Mouse (Mus musculus): ENCODE results near the gene Rps28. TPM values are rescaled to one million over a fixed set of nuclear protein-coding genes. Genes with fewer than 3 reads are reported as not detected.
"Not testable (repeated sequence)": the region's sequence is repeated elsewhere in the genome, so short reads cannot be mapped to it uniquely, and the experiment has no call there.

Gene Rps28
- polyA plus RNA-seq, 1 experiment from 2014 or later = 1,053 TPM

GRCm38 (mm10) chr17:33825462-33825861, 1.1 kb upstream of the Rps28 start:
- WGBS = 80% methylated on average over 8 of the region's 8 CpGs
- Histone ChIP-seq H3K4me1 (peaks cover 39% of the 10 kb centered on the region), H3K9ac (peak overlapping the region; percentile 56; the same call in 1 of the 2 replicates), H3K27me3 (no peaks in the 10 kb centered on the region), H3K4me2 (peak overlapping the region; percentile 60), H3K9me3 (no peaks in the 10 kb centered on the region), H3K4me3 (peak overlapping the region; percentile 77), H3K36me3 (peaks cover 59% of the 10 kb centered on the region), H3K27ac (no peak overlapping the region)
- no peak for ATAC-seq (ENCODE audit: insufficient number of reproducible peaks, low FRiP score, low TSS enrichment, low read depth)

GRCm38 (mm10) chr17:33824997-33825330, 602 bp upstream of the Rps28 start:
- H3K9ac ChIP-seq = peak overlapping the region; percentile 56
- H3K4me3 ChIP-seq = peak overlapping the region; percentile 77
- peak overlapping the region; percentile 60 for H3K4me2 ChIP-seq
- peak overlapping the region; percentile 91 for H3K27ac ChIP-seq
- WGBS = 6% methylated on average over 6 of the region's 6 CpGs
- H3K9me3 ChIP-seq; ATAC-seq (ENCODE audit: insufficient number of reproducible peaks, low FRiP score, low TSS enrichment, low read depth); H3K27me3 ChIP-seq: not testable (repeated sequence)
- peaks cover 39% of the 10 kb centered on the region for H3K4me1 ChIP-seq
- H3K36me3 ChIP-seq = peaks cover 59% of the 10 kb centered on the region

GRCm38 (mm10) chr17:33823171-33823570, 1.2 kb downstream of the Rps28 start:
- Histone ChIP-seq H3K4me1 (peaks cover 38% of the 10 kb centered on the region), H3K4me2 (peak overlapping the region; percentile 81), H3K36me3 (peaks cover 55% of the 10 kb centered on the region), H3K4me3 (peak overlapping the region; percentile 77), H3K9ac (peak overlapping the region; percentile 76)
- not testable (repeated sequence) for H3K9me3 ChIP-seq; H3K27ac ChIP-seq; H3K27me3 ChIP-seq; ATAC-seq (ENCODE audit: insufficient number of reproducible peaks, low FRiP score, low TSS enrichment, low read depth)
- 77% methylated on average over 8 of the region's 8 CpGs for WGBS

- peak overlapping the region; percentile 2; the same call in 1 of the 2 replicates for H3K4me3 ChIP-seq
- H3K36me3 ChIP-seq = peaks cover 54% of the 10 kb centered on the region
- H3K4me2 ChIP-seq = no peak overlapping the region
- 76% methylated on average over 1 of the region's 1 CpGs for WGBS
- H3K27ac ChIP-seq = no peak overlapping the region
- no peaks in the 10 kb centered on the region for H3K27me3 ChIP-seq
- no peak overlapping the region for H3K9ac ChIP-seq
- peaks cover 44% of the 10 kb centered on the region for H3K4me1 ChIP-seq
- no peak for ATAC-seq (ENCODE audit: insufficient number of reproducible peaks, low FRiP score, low TSS enrichment, low read depth)
- no peaks in the 10 kb centered on the region for H3K9me3 ChIP-seq
Observed at GRCm38 (mm10) chr17:33822436-33822959, 1.9 kb downstream of the Rps28 start.

- H3K4me1 ChIP-seq = peaks cover 32% of the 10 kb centered on the region
- peaks cover 44% of the 10 kb centered on the region for H3K36me3 ChIP-seq
- peak; percentile 20 for ATAC-seq (ENCODE audit: insufficient number of reproducible peaks, low FRiP score, low TSS enrichment, low read depth)
- no peaks in the 10 kb centered on the region for H3K9me3 ChIP-seq
- peak overlapping the region; percentile 94 for H3K4me2 ChIP-seq
- no peaks in the 10 kb centered on the region for H3K27me3 ChIP-seq
- 15% methylated on average over 33 of the region's 33 CpGs for WGBS
- peak overlapping the region; percentile 66 for H3K4me3 ChIP-seq
- peak overlapping the region; percentile 61 for H3K9ac ChIP-seq
- H3K27ac ChIP-seq = peak overlapping the region; percentile 95
Observed at GRCm38 (mm10) chr17:33817969-33818643, 6.3 kb downstream of the Rps28 start.

GRCm38 (mm10) chr17:33817184-33817968, 7.0 kb downstream of the Rps28 start:
- ATAC-seq (ENCODE audit: insufficient number of reproducible peaks, low FRiP score, low TSS enrichment, low read depth) = peak; percentile 95
- Histone ChIP-seq H3K36me3 (peaks cover 37% of the 10 kb centered on the region), H3K9ac (peak overlapping the region; percentile 61), H3K4me1 (peaks cover 25% of the 10 kb centered on the region), H3K4me2 (peak overlapping the region; percentile 94), H3K27ac (peak overlapping the region; percentile 95), H3K4me3 (peak overlapping the region; percentile 66), H3K9me3 (no peaks in the 10 kb centered on the region), H3K27me3 (no peaks in the 10 kb centered on the region)
- under 1% methylated on average over 89 of the region's 89 CpGs for WGBS

- H3K27ac ChIP-seq = peak overlapping the region; percentile 95
- ATAC-seq (ENCODE audit: insufficient number of reproducible peaks, low FRiP score, low TSS enrichment, low read depth) = no peak
- H3K4me2 ChIP-seq = peak overlapping the region; percentile 94
- peak overlapping the region; percentile 66 for H3K4me3 ChIP-seq
- H3K9ac ChIP-seq = peak overlapping the region; percentile 61; the same call in 1 of the 2 replicates
- no peaks in the 10 kb centered on the region for H3K27me3 ChIP-seq
- peaks cover 17% of the 10 kb centered on the region for H3K4me1 ChIP-seq
- peaks cover 29% of the 10 kb centered on the region for H3K36me3 ChIP-seq
- 51% methylated on average over 5 of the region's 5 CpGs for WGBS
- no peaks in the 10 kb centered on the region for H3K9me3 ChIP-seq
Observed at GRCm38 (mm10) chr17:33816612-33817011, 7.8 kb downstream of the Rps28 start.

DNA sequence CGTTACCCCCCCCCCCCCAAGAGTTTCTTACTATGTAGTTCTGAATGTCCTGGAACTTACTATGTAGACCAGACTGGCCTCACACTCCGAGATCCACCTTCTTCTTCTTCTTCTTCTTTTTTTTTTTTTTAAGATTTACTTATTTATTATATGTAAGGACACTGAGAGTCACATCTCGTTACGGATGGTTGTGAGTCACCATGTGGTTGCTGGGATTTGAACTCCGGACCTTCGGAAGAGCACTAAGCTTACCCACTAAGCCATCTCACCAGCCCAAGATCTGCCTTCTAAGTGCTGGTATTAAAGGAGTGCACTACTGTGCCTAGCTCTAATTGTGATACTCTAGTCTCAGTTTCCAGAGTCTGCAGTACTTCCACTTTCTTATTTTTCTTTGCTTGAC, 9.0 kb downstream of the Rps28 start:
- 92% methylated on average over 6 of the region's 6 CpGs for WGBS
- H3K4me2 ChIP-seq = no peak overlapping the region
- ATAC-seq (ENCODE audit: insufficient number of reproducible peaks, low FRiP score, low TSS enrichment, low read depth) = no peak
- H3K36me3 ChIP-seq = peaks cover 17% of the 10 kb centered on the region
- H3K4me3 ChIP-seq = no peak overlapping the region
- H3K27me3 ChIP-seq = peaks cover 5% of the 10 kb centered on the region; the same call in 1 of the 2 replicates
- H3K27ac ChIP-seq = no peak overlapping the region
- H3K4me1 ChIP-seq = peaks cover 26% of the 10 kb centered on the region
- no peak overlapping the region for H3K9ac ChIP-seq
- no peaks in the 10 kb centered on the region for H3K9me3 ChIP-seq

GRCm38 (mm10) chr17:33812990-33813389, 11.4 kb downstream of the Rps28 start:
- Histone ChIP-seq H3K4me2 (no peak overlapping the region), H3K9ac (no peak overlapping the region), H3K27ac (no peak overlapping the region), H3K4me1 (peaks cover 21% of the 10 kb centered on the region), H3K9me3 (no peaks in the 10 kb centered on the region), H3K27me3 (peaks cover 5% of the 10 kb centered on the region; the same call in 1 of the 2 replicates), H3K36me3 (no peaks in the 10 kb centered on the region), H3K4me3 (no peak overlapping the region)
- ATAC-seq (ENCODE audit: insufficient number of reproducible peaks, low FRiP score, low TSS enrichment, low read depth) = no peak
- WGBS = 64% methylated on average over 4 of the region's 4 CpGs

DNA sequence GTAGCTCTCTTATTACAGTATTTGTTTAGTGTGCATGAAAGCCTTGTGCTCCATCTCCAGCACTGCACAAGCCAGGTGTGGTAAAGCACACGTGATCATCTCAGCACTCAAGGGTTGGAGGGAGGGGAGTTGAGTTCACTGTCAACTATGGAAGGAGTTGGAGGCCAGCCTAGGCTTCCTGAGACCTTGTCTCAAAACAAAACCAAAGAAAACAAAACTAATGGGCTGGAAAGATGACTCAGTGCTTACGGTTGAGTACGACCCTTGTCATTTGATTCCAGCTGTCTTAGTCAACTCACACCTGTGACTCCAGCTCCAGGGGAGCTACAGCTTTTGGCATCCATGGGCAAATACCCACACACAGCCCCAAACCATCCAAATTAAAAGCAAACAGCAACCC, 11.9 kb downstream of the Rps28 start:
- H3K9ac ChIP-seq = no peak overlapping the region
- H3K27me3 ChIP-seq = peaks cover 5% of the 10 kb centered on the region; the same call in 1 of the 2 replicates
- no peak overlapping the region for H3K4me3 ChIP-seq
- H3K27ac ChIP-seq = no peak overlapping the region
- no peaks in the 10 kb centered on the region for H3K9me3 ChIP-seq
- H3K36me3 ChIP-seq = no peaks in the 10 kb centered on the region
- H3K4me1 ChIP-seq = peaks cover 17% of the 10 kb centered on the region
- ATAC-seq (ENCODE audit: insufficient number of reproducible peaks, low FRiP score, low TSS enrichment, low read depth) = no peak
- no peak overlapping the region for H3K4me2 ChIP-seq
- 59% methylated on average over 3 of the region's 3 CpGs for WGBS

- Histone ChIP-seq H3K36me3 (no peaks in the 10 kb centered on the region), H3K9me3 (no peaks in the 10 kb centered on the region), H3K4me3 (peak overlapping the region; percentile 51), H3K27ac (peak overlapping the region; percentile 44; the same call in 1 of the 2 replicates), H3K4me1 (peaks cover 9% of the 10 kb centered on the region), H3K27me3 (peaks cover 5% of the 10 kb centered on the region; the same call in 1 of the 2 replicates), H3K4me2 (peak overlapping the region; percentile 90), H3K9ac (no peak overlapping the region)
- 19% methylated on average over 7 of the region's 7 CpGs for WGBS
- no peak for ATAC-seq (ENCODE audit: insufficient number of reproducible peaks, low FRiP score, low TSS enrichment, low read depth)
Observed at GRCm38 (mm10) chr17:33811142-33811516, 13.2 kb downstream of the Rps28 start.
